Mouse (Mus musculus): ENCODE results near the gene Sf1.

- 0 out of 2 replicates have a peak, but pooled peaks have one; percentile 9 for TF ChIP-seq CTCF (IDR thresholded peaks at IDR 0.05; ENCODE audit: extremely low read depth, insufficient read length, insufficient replicate concordance, low read depth, low read length)
- TF ChIP-seq POLR2A (IDR thresholded peaks at IDR 0.05; ENCODE audit: low read depth, low read length) = no peak; the same call in 1 of the 2 replicates
Observed at GRCm38 (mm10) chr19:6340524-6341452, 22.7 kb upstream of the Sf1 start, which contains the start of gene Map4k2.
